Mouse (Mus musculus) E14TG2a.4 (cell line): ENCODE measurements around the gene Mrpl24.

Experiments used
- CTCF ChIP-seq: conservative IDR thresholded peaks from 2 replicates; pipeline ENCODE4 v1.5.1; 2014; ENCODE audit warnings: low read length
- NANOG ChIP-seq: IDR thresholded peaks from 2 replicates; pipeline ENCODE4 v1.6.1; 2014; ENCODE audit warnings: borderline replicate concordance, low read length, mixed read lengths
- POU5F1 ChIP-seq: IDR thresholded peaks from 2 replicates; pipeline ENCODE4 v1.6.1; 2014; ENCODE audit warnings: low read length, borderline replicate concordance

DNA sequence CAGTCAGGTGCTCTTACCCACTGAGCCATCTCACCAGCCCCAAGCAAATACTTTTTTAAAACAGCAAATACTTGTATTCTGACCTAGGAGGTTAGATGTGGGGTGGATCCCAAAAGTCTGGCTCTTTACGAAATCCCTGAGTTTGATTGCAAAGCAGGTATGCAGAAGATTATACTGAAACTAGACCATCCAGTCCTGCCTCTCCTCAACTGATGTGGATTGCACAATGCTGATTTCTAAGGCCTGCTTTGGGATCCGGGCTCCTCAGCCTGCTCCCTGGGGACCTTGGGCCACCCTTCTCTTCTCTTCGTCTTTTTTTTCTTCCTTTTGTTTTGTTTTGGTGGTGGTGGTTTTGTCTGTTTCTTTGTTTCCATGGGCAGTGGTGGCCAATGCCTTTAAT, 27.8 kb upstream of the Mrpl24 start:
- no peak for TF ChIP-seq CTCF
- TF ChIP-seq NANOG, result no peak
- no peak for TF ChIP-seq POU5F1
